Mouse (Mus musculus): ENCODE measurements around the gene Hoxd13.

The Hoxd13 gene

DNA sequence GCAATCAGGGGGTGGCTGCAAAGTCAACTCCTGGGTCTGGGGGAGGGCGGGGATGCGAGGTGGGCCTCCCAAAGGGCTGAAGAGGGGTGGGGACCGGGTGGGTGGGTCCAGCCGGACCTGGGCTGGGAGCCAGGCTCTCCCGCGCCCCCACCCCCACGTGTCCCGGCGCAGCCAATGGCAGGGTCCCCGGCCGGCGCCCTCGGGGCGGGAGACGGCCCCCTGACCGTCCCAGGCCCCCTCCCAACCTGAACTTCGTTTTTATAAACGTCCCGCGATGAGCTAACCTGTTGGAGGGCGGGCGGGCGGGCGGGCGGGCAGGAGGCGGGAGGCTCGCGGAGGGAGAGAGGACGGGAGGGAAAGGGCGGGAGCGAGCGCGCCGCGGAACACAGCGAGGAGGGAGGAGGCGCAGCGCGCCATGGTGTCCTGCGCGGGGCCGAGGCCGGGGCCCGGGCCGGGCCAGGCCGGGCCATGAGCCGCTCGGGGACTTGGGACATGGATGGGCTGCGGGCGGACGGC is at the start of gene Hoxd13:
Gene Hoxd13, plus strand, starts transcription at position 469 of the 516 bp plus-strand sequence.
- DNase-seq (ENCODE audit: low spot score in 2 of 2): no peak

DNA sequence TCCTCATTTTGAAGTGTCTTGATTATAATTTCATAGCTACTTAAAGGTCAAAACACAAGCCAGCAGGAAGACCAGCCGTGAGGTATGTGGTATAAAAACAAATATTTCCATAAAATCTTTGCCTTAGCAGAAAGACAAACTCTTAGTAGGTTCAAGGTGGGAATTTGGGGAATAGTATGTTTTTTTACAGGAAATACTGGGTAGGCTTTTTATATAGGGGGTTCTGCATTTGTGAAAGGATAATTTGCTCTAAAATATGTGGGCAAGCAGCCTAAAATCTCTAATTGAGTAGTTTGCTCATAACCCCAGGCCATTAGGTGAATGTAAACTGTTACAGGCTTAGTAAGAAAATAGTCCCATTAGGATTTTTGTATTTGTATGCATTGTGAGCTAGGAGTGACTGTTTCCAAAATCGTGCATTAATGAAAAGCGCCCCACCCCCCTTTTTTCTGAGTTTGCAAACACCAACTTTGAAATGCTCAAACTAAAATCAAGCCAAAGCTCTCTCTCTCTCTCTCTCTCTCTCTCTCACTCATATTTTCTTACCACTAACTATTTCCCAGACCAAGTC is 48.3 kb upstream of the Hoxd13 start:
- DNase-seq (ENCODE audit: low spot score in 2 of 2): no peak

DNA sequence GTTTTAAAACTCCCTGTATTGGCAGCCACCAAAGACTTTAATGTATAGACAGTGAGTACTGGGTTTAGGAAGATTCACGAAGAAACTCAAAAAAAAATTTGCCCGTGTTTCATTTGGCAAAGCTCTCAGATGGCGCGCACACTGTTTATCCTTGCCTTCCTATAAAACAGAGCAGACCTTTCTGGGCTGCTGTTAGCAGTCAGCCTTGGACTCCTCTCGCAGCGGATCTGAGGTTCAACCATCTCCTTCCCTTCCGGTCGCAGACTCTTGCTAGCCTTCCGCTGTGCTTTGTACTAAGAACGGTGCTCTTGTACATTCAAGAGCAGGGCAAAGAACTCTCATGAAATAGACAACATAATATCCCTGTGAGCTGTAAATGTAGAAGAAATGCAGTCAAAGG is 47.7 kb upstream of the Hoxd13 start:
- no peak for DNase-seq (ENCODE audit: low spot score in 2 of 2)

DNA sequence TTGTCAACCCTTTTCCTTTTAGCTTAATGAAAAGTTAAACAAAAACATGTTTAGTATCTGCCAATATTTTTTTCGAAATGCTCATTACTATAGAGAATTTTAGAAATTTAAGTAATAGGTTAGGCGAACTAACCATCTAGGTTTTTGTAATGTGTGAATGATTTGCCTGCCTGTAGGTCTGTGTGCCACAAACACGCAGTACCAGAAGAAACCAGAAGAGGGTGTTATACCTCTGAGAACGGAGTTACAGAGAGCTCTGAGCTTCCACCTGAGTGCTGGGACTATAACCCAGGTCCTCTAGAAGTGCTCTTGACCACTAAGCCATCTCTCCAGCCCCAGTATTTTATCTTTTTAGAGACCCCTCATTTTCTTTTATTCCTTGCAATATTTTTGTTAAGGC is 32.7 kb upstream of the Hoxd13 start:
- no peak for DNase-seq (ENCODE audit: low spot score in 2 of 2)

DNA sequence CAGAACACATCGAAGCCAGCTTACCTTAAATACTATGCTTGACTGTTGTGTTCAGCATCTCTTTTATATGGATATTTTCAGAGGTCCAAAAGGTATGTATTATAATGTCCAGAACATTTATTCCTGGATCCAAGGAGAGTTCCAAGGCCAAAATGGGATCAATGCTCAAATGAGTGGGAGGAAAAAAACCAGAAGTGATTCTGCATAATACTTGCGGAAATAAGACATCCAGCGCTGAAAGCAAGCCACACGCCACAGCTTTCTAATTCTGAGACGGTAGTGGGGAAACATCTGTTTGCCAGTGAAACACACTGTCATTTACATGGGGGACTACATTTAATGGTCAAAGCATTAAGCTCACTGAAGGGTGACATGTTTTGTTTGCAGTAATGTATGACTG is 25.7 kb upstream of the Hoxd13 start:
- no peak for DNase-seq (ENCODE audit: low spot score in 2 of 2)

DNA sequence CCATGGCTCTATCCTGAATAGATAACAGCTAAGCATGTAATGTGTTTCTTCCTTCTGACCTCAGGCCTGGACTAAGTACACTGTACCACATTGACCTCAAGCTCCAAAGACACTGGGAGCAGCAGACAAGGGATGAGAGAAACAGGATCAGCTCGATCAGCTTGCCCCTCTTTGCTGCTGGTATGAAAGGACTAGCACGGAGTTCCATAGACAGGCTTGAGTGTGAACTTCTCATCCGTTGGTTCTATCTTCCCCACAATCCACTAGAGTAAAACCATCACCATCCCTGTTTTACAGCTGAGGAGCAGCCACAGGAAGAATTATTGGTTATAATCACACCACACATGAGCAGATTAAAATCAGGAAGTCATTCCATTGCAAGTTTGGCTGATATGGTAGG is 22.5 kb upstream of the Hoxd13 start:
- no peak for DNase-seq (ENCODE audit: low spot score in 2 of 2)

DNA sequence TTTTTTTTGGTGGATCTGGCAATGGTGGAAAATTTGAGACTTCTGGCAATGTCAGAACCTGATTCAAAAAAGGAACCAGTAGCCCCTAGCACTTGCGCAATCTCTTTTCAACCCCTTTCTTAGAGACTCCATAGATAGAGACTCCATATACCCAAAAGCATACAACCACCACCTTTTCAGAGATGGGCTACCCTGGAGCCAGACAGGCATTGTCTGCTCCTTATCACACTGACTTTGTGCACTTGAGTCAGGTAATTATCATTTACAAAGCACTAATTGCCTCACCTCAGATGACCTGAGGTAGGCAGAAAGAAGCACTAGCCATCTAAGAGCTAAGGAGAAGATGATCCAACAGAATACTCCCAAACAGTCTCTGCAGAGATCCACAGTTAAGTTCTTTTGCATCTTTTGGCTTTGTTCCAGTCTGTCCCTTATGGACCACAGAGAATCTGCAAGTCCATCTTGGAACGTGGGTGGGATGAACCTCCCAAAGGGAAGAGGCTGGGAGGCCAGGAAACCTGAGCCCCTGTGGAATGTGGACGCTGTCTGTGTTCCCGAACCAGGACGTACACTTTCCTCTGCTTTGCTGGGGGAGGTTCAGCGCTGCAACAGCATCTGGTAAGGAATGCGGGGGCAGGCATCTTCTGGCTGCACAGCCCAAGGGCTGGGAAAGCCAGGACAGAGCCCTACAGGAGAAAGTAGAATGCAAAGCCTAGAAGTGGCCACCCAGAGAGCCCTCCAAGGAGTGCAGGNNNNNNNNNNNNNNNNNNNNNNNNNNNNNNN is 20.8 kb upstream of the Hoxd13 start:
- no peak for DNase-seq (ENCODE audit: low spot score in 2 of 2)

DNA sequence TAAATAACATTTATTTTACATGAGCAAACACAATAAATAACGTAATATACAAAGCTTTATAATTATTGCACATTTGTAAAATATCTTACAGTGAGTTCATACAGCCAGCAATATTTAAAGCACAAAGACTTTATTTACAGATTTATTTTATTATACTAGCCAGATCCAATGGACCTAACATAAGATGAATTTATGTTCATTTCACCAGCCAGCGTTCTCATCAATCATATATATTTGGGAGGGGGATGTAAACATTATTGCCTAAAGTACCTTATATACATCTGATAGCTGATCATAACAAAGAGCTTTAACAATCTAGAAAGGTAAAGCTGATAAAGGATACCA is 15.1 kb upstream of the Hoxd13 start:
- no peak for DNase-seq (ENCODE audit: low spot score in 2 of 2)

DNA sequence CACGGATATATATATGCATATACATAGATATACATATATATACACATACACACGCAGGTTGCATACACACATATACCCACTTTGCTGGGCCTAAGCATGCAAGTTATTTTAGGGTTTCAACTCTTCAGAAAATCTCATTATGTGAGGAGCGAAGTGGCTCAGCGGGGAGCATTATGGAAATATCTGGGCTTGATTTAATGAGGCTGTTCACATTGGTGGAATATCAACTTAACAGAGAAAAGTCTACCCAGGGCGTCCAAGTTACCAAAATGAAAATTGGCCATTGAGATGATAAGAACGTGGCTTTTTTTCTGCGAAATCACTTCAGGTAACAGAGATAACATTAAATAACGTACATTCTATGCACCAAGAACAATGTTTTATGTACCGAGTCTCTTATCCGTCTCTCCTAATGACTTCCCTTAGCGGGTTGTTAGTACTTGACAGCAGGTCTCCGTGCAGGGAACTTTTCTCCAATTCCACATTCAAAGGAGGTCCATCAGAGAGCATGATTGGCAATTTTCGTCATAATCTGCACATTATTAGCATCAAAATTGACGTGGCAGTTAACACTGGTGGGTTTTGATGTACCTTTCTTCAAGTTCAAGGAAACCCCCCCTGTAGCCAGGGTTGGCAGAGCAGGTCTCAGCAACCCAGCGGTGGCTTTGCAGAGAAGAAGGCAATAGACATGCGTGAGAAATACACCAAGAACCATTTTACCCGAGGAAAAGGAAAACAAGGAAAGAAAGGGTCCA is 14.2 kb upstream of the Hoxd13 start:
- no peak for DNase-seq (ENCODE audit: low spot score in 2 of 2)

DNA sequence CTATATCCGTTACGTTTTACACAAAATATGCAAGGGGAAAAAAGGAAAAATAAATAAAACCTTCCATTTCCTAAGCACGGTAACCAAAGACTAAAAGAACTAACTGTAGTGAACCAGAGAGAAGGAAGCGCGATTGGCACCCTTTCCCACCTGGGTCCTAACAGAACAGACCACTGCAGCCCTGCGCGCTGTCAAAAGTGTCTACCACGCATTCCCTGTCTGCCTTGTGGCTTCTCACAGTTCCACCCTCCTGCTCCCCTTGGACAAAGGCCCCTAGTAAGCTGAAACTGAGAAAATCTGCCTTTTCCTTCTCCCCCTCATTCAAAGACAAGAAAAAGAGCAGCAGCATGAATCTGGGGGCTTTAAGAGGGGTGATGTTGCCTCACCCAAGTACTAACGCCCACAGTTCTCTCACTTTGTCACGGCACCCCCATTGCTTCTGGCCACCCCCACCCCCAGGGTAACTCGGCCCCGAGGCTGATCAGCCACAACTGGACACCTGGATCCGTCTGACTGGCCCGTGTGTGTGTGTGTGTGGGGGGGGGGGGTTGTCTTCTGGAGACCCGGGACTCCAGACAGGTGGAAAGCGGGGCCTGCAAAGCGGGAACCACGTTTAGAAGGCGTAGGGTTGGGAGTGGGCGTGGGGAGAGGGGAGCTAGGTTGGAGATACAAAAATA is 13.2 kb upstream of the Hoxd13 start:
- DNase-seq (ENCODE audit: low spot score in 2 of 2): no peak

DNA sequence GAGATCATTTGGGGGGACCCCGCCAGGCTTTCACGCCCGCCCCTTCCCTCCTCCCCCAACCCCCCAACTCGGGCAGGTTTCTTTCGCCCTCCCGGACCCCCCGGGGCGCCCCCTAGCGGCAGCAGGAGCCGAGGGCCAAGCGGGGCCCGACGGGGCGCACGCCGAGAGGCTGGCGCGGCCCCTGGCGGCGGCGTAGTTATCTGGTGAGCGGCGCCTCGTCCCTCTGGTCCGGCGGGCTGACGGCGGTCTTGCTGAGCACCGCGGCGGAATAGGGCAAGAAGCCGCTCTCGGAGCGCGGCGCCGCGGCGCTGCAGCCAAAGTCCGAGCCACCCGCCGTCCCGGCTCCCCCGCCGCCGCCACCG is 12.7 kb upstream of the Hoxd13 start:
- no peak for DNase-seq (ENCODE audit: low spot score in 2 of 2)

DNA sequence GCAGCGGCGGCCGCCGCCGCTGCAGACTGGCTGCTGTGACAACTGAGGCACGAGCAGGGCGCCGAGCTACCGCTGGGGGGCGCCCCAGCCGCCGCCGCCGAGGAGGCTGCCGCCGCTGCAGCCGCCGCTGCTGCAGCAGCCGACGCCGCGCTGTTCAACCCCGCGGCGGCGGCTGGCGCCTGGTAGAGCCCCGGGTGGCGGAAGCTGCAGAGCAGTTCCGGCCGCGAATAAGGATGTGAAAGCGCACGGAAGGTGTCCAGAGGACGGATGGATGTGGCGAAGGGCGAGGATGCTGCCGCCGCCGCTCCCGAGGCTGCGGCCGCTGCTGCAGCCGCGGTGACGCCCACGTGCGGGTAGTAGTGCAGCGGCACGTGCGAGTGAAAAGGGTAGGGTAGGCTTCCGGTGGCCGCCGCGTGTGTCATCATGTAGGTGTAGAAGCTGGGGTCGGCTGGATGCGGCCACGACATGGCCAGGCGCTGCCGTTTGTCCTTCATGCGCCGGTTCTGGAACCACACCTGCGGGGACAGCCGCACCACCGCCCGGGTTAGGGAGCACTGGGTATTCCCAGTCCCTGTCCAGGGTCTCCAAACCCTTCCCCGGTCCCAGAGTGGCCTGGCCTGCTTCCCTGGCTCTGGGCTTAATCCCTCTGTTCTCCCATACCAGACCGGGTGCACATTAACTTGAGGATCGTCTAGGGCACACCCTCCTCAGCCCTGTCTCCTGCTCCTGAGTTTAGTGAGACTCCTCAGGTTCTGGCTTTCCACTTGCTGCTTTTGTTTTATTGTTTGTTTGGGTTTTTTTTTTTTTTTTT is 12.1 kb upstream of the Hoxd13 start:
- no peak for DNase-seq (ENCODE audit: low spot score in 2 of 2)

DNA sequence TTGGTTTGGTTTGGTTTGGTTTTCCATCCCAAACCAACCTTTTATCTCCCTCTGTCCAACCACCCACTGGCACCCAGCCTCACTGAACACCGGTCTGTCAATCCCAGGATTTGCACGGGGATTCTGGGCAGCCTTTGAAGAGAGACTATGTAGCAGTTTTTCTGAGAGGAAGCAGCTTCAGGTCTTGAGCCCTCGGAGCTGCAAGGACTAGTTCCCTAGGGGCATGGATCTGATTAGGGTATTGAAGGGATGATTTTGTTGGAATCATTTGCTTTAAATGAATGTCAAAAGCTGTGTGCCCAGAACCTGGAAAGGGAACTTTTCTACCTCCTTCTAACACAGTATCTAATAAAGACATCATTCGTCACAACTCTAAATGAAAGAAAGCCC is 11.5 kb upstream of the Hoxd13 start:
- no peak for DNase-seq (ENCODE audit: low spot score in 2 of 2)

DNA sequence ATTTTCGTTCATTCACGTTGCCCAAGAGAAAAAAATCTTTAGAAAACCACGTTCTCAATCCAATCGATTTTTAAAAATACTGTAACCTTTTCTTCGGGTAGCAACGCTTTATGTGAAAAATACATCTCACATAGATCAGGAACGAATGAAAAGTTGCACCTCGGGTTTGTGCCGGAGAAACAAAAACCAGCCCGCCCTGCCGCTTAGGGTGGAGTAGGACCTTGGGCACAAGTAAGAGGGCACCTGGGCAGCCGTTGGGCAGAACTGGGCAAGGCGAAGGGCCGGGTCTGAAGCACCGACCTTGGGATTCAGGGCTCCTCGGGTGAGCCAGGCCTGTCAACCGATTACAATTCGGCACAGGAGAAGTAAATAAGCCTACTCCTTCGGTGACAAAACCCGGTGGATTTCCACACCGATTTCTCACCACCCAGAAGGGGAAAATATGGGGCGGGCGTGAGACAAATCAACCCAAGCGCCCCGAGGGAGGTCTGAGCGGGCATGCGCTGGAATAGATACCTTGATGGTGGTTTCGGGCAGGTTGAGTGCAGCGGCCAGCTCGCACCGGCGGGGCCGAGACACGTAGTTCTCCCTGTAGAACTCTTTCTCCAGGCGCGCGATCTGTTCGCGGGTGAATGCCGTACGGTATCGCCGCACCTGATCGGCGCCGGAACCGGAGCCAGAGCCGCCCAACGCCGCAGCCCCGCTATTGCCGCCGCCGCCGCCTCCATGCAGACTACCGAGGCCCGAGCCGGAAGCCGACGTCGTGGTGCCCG is 10.7 kb upstream of the Hoxd13 start:
- DNase-seq (ENCODE audit: low spot score in 2 of 2): no peak

DNA sequence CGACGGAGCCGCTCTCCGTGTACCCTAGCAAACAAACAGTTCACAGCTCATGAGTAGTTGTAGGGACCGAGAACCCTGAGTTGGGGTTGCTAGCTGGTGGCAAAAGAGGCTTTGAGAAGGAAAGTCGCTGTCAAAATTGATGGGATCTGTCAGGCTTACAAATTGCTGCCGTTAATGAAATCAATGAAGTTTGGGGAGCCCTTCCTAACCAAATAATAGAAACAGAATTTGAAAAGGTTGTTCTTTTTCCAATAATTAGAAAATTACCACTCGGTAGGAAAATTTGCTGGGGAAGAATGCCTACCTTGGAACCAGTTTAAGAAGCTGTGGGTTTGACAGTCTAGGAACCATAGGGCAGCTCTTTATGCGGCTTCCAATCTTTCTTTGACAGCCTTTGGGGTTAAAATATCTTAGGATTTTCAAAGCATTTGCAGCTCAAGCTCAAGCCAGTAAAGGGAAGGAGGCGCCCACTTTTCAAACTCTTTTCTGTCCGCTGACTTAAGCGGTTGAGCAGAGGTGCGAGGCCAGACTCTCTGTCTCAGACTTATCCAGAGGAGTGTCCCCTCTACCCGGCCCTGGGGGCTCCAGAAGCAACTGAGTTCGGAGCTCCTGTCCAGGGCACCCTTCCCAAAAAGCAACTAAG is 10.0 kb upstream of the Hoxd13 start:
- DNase-seq (ENCODE audit: low spot score in 2 of 2): no peak

DNA sequence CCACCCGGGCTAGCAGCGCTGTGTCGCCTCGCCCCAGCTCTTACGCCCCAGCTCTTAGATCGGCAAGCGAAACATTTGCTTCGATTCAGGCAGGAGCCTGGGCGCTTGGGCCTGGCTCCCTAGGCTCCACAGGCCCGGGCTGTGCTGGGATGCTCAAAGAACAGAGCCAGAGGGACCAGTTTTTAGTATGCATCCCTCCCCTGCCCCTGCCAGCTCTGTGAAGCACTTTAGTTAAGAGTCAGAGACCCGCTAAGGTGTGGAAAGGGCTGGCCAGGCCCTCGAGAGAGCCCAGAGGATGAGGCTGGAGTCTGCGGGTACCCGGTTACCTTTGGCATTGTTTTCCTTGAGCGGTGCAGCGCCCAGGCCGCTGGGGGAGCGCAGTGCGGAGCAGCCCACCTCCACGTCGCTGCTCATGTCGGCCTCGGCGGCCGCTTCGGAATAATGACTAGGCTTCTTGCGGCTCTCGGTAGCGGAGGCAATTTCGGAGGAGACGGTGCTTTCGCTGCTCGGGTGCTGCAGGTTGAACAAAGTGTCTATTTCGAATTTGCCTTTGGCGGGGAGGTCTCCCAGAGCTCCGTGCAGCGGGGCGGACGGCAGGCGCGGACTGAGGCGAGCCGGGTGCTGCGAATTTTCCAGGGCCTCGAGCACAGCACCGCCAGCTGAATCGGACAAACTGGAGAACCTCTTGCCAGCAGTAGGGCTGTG is 9.3 kb upstream of the Hoxd13 start:
- no peak for DNase-seq (ENCODE audit: low spot score in 2 of 2)

DNA sequence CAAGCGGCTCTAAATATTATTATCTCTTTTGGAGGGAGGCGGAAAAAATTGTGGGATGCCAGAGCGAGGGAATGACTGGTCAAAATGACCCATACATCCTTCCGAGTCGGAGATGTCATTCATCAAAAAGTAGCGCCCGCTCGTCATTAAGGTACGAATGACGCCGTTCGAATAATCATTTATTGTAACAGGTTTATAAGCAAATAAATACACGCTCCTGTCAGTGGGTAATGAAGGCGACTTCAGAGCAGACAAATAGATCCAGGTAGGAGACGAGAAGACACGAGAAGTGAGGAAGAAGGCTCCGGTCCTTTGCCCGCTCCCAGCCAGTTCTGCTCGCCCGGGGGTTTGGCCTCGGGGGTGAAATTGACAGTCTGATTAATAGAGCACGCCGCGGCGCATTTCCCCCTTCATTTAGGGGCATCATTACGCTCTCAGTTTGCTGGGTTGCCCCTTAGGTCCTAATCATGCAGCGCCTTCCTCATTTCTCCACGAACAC is 8.6 kb upstream of the Hoxd13 start, which contains the start of gene Evx2:
Gene Evx2, minus strand, starts transcription at position 51 of the 499 bp plus-strand sequence.
- DNase-seq (ENCODE audit: low spot score in 2 of 2): no peak

DNA sequence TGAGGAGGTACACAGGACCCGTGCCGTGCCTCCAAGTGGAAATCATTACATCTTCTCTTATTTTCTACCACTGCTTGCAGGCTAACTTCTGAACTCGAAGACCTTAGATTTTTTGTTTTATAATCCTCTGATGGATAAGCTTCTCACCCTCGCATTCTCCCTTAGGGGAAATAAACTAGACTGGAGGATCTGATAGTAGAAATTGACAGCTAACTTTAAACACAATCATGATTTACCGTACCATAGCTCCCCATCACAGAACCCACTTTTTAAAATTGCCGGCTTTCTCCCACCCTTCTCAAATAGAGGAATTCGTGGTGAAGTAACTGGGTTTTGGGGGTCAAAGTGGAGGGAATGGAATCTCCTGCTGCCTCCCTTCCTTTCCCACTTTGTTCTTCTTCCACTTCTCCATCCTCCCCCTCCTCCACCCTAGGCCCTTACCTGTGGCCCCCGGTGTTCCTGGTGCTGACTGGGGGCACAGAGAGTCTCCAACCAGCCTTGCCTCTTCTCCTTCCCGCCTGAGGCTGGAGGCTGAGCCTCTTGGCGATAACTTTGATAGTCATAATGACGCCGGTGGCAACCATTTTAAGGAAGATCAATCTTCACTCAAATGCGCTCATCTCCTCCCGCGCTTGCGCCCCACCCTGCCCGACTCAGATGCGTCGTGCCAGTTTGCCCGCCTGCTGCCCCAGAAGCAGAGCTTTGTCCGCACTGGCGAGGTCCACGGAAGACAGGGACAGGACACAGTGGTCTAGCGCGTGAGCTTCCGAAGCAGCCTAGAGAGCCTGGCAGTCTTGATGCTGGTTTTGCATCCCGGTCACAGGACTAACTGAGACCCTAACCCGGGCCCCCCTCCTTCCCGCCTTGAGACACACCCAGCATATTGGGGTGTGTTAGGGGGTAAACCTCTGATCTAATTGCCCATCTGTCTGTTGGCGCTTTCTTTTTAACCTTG is 7.4 kb upstream of the Hoxd13 start:
- no peak for DNase-seq (ENCODE audit: low spot score in 2 of 2)
